Mouse (Mus musculus) Patski (cell line): Measurements from ENCODE around the gene Tnfsf18. TPM values are rescaled to one million over a fixed set of nuclear protein-coding genes. Genes with fewer than 3 reads are reported as not detected.

ENCODE experiments used
- ATAC-seq: fragments of 100-300 bp; one replicate; pipeline ENCODE4 v1.8.0; 2021
- CTCF ChIA-PET: fragments of 350-600 bp; sonication (Branson Sonifier 250); formaldehyde crosslinking; loops from one replicate; lab custom pipeline; 2022; ENCODE audit warnings: inconsistent platforms; lab: Charles Lee
- POLR2A ChIA-PET: fragments of 350-600 bp; sonication (Branson Sonifier 250); formaldehyde crosslinking; loops from one replicate; lab custom pipeline; 2022; ENCODE audit warnings: antibody characterized with exemption, inconsistent platforms; lab: Charles Lee
- DNase-seq: peaks from one replicate; pipeline ENCODE4 v3.0.0-alpha.2; 2011; ENCODE audit warnings: low read depth, low spot score
- H3K27me3 ChIP-seq: fragments of 371-371 bp; one replicate; pipeline ENCODE4 v1.5.1; 2021
- CTCF ChIP-seq: fragments of 100-300 bp; IDR thresholded peaks from one replicate; pipeline ENCODE4 v1.5.1; 2021
- in situ Hi-C: fragments of 300-500 bp; cut with MboI; formaldehyde crosslinking; loops from 3 replicates; pipeline ENCODE4 v1.11.1; 2018; ENCODE audit warnings: low pct_unique_long_range_greater_than_20kb, mixed read lengths
- polyA plus RNA-seq: library from polyadenylated mRNA; unstranded; gene quantifications from one replicate; pipeline ENCODE4 v1.2.3, GENCODE M21; 2021

The Tnfsf18 gene
- polyA plus RNA-seq: not detected

GRCm38 (mm10) chr1:161494343-161494742 lies at the start of gene Tnfsf18:
TSS of gene Tnfsf18 (plus strand) at chr1:161494655.
- POLR2A ChIA-PET: no interaction called here
- peak; percentile 74 for ATAC-seq
- CTCF ChIA-PET: interaction anchor here (2.1 kb wide), 1 partner anchor 13 kb away, joined by 6 read pairs; no protein-coding TSS in a partner anchor
- in situ Hi-C loops: no loop called here
- H3K27me3 ChIP-seq: no peaks in the 10 kb centered on the region
- peak; percentile 78 for DNase-seq
- no peak for TF ChIP-seq CTCF

- H3K27me3 ChIP-seq: no peaks in the 10 kb centered on the region
- CTCF ChIA-PET: no interaction called here
- POLR2A ChIA-PET: no interaction called here
- ATAC-seq (no peak), DNase-seq (no peak)
- no peak for TF ChIP-seq CTCF
- in situ Hi-C loops: no loop called here
Measured at GRCm38 (mm10) chr1:161444858-161445257, 49.6 kb upstream of the Tnfsf18 start.

- no peak for TF ChIP-seq CTCF
- CTCF ChIA-PET: interaction anchor here (1.2 kb wide), 1 partner anchor 33 kb away, joined by 3 read pairs; no protein-coding TSS in a partner anchor
- in situ Hi-C loops: no loop called here
- no peaks in the 10 kb centered on the region for H3K27me3 ChIP-seq
- POLR2A ChIA-PET: no interaction called here
- DNase-seq (peak; percentile 19), ATAC-seq (peak; percentile 79)
Measured at GRCm38 (mm10) chr1:161451683-161452245, 42.7 kb upstream of the Tnfsf18 start.

GRCm38 (mm10) chr1:161452250-161452649 lies 42.2 kb upstream of the Tnfsf18 start:
- in situ Hi-C loops: no loop called here
- ChIA-PET CTCF (interaction anchor here (1.2 kb wide), 1 partner anchor 33 kb away, joined by 3 read pairs; no protein-coding TSS in a partner anchor), POLR2A (no interaction called here)
- H3K27me3 ChIP-seq: no peaks in the 10 kb centered on the region
- no peak for ATAC-seq
- DNase-seq: no peak
- TF ChIP-seq CTCF: no peak

- no peak for TF ChIP-seq CTCF
- in situ Hi-C loops: no loop called here
- peak; percentile 59 for DNase-seq
- CTCF ChIA-PET: no interaction called here
- ATAC-seq: peak; percentile 60
- H3K27me3 ChIP-seq: no peaks in the 10 kb centered on the region
- POLR2A ChIA-PET: no interaction called here
Measured at GRCm38 (mm10) chr1:161463388-161464085, 30.9 kb upstream of the Tnfsf18 start.

GRCm38 (mm10) chr1:161477221-161477620 lies 17.2 kb upstream of the Tnfsf18 start:
- in situ Hi-C loops: no loop called here
- no peak for ATAC-seq
- DNase-seq: no peak
- ChIA-PET CTCF (no interaction called here), POLR2A (no interaction called here)
- TF ChIP-seq CTCF: no peak
- H3K27me3 ChIP-seq: no peaks in the 10 kb centered on the region

- TF ChIP-seq CTCF: no peak
- in situ Hi-C loops: no loop called here
- H3K27me3 ChIP-seq: no peaks in the 10 kb centered on the region
- CTCF ChIA-PET: interaction anchor here (1.5 kb wide), 1 partner anchor 9 kb away, joined by 4 read pairs; no protein-coding TSS in a partner anchor
- POLR2A ChIA-PET: interaction anchor here (0.7 kb wide), 1 partner anchor 216 kb away, joined by 3 read pairs; no protein-coding TSS in a partner anchor
- DNase-seq (no peak), ATAC-seq (no peak)
Measured at GRCm38 (mm10) chr1:161479854-161480253, 14.6 kb upstream of the Tnfsf18 start.

- DNase-seq: no peak
- ChIA-PET POLR2A (no interaction called here), CTCF (interaction anchor here (0.8 to 1.9 kb wide), 4 partner anchors 10 to 15 kb away, joined by 3 to 6 read pairs (median 3); partner anchors contain the start of gene Tnfsf18)
- no peak for ATAC-seq
- no peak for TF ChIP-seq CTCF
- no peaks in the 10 kb centered on the region for H3K27me3 ChIP-seq
- in situ Hi-C loops: no loop called here
Measured at GRCm38 (mm10) chr1:161482211-161482610, 12.2 kb upstream of the Tnfsf18 start.

- in situ Hi-C loops: no loop called here
- CTCF ChIA-PET: no interaction called here
- no peaks in the 10 kb centered on the region for H3K27me3 ChIP-seq
- no peak for TF ChIP-seq CTCF
- ATAC-seq (peak; percentile 54), DNase-seq (peak; percentile 43)
- POLR2A ChIA-PET: no interaction called here
Measured at GRCm38 (mm10) chr1:161487069-161487468, 7.4 kb upstream of the Tnfsf18 start.

- ATAC-seq (no peak), DNase-seq (no peak)
- TF ChIP-seq CTCF: no peak
- in situ Hi-C loops: no loop called here
- no peaks in the 10 kb centered on the region for H3K27me3 ChIP-seq
- POLR2A ChIA-PET: no interaction called here
- CTCF ChIA-PET: interaction anchor here (0.9 kb wide), 1 partner anchor 10 kb away, joined by 3 read pairs; no protein-coding TSS in a partner anchor
Measured at GRCm38 (mm10) chr1:161491766-161492165, 2.7 kb upstream of the Tnfsf18 start.
